Mouse (Mus musculus) kidney, embryonic 16.5 days (tissue): ENCODE data around the gene Gm20388. TPM values are rescaled to one million over a fixed set of nuclear protein-coding genes. Genes with fewer than 3 reads are reported as not detected.
A peak's percentile ranks its signal among the peaks of the same experiment; 100 is the strongest.

Source experiments
- ATAC-seq: fragments of 200-750 bp; cut with Nextera tagmentation; 2 replicates; pipeline ENCODE4 v1.8.0; 2017; ENCODE audit warnings: moderate TSS enrichment; ENCODE audit not compliant: low FRiP score, low TSS enrichment
- H3K27ac ChIP-seq: fragments of 300-500 bp; sonication (generic); 2 replicates; pipeline ENCODE4 v1.5.1; 2014; ENCODE audit warnings: low read length
- H3K27me3 ChIP-seq: fragments of 300-500 bp; sonication (generic); 2 replicates; pipeline ENCODE4 v1.6.1; 2014; ENCODE audit warnings: low read length, control low read depth, mixed read lengths; ENCODE audit not compliant: insufficient read depth
- H3K36me3 ChIP-seq: fragments of 300-500 bp; sonication (generic); 2 replicates; pipeline ENCODE4 v1.6.1; 2014; ENCODE audit warnings: low read length, control low read depth, mixed read lengths; ENCODE audit not compliant: insufficient read depth
- H3K4me1 ChIP-seq: fragments of 300-500 bp; sonication (generic); 2 replicates; pipeline ENCODE4 v1.6.1; 2014; ENCODE audit warnings: low read length, control low read depth, mixed read lengths; ENCODE audit not compliant: insufficient read depth
- H3K4me2 ChIP-seq: fragments of 300-500 bp; sonication (generic); replicated peaks from 2 replicates; pipeline ENCODE4 v1.6.1; 2014; ENCODE audit warnings: low read depth, low read length
- H3K4me3 ChIP-seq: fragments of 300-500 bp; sonication (generic); 2 replicates; pipeline ENCODE4 v1.5.1; 2014; ENCODE audit warnings: mild to moderate bottlenecking, low read length
- H3K9ac ChIP-seq: fragments of 300-500 bp; sonication (generic); replicated peaks from 2 replicates; pipeline ENCODE4 v1.6.1; 2014; ENCODE audit warnings: low read length
- H3K9me3 ChIP-seq: fragments of 300-500 bp; sonication (generic); 2 replicates; pipeline ENCODE4 v1.6.1; 2016; ENCODE audit warnings: low read length, control low read depth
- WGBS: fragments of 180-500 bp; shearing (Covaris S2); extraction: QIAGEN DNeasy Blood & Tissue Kit; methylation state at CpG from one replicate; pipeline ENCODE4 v1.1.7; 2014; 5-methylcytosine and 5-hydroxymethylcytosine counted together
- polyA plus RNA-seq: library from polyadenylated mRNA; unstranded; fragments of >200 nt; fragmentation: Nextera tagmentation; extraction: Ambion mirVana; gene quantifications from 2 replicates; pipeline ENCODE4 v1.2.1, GENCODE M21; 2015

Gene Gm20388
- polyA plus RNA-seq, 1 experiment from 2014 or later: 7.7 TPM

- H3K27ac ChIP-seq: no peak overlapping the region
- ATAC-seq: no peak
- H3K36me3 ChIP-seq: no peaks in the 10 kb centered on the region
- H3K9ac ChIP-seq: no peak overlapping the region
- peaks cover 26% of the 10 kb centered on the region for H3K4me1 ChIP-seq
- no peaks in the 10 kb centered on the region for H3K9me3 ChIP-seq
- H3K4me2 ChIP-seq: no peak overlapping the region
- 42% methylated on average over 14 of the region's 14 CpGs for WGBS
- no peak overlapping the region for H3K4me3 ChIP-seq
- 0 out of 2 replicates have a peak, but pooled peaks cover 2% of the 10 kb centered on the region for H3K27me3 ChIP-seq
These were observed 497.9 kb downstream of the Gm20388 start for GRCm38 (mm10) chr8:120408241-120409215.

GRCm38 (mm10) chr8:120409371-120410013 lies 498.9 kb downstream of the Gm20388 start:
- Histone ChIP-seq H3K4me2 (no peak overlapping the region), H3K27ac (no peak overlapping the region)
- WGBS: 41% methylated on average over 11 of the region's 11 CpGs

GRCm38 (mm10) chr8:120411059-120411458 lies 500.4 kb downstream of the Gm20388 start:
- ATAC-seq: no peak
- 65% methylated on average over 14 of the region's 14 CpGs for WGBS
- H3K4me3 ChIP-seq: no peak overlapping the region
- no peak overlapping the region for H3K9ac ChIP-seq
- peaks cover 32% of the 10 kb centered on the region for H3K4me1 ChIP-seq
- H3K27me3 ChIP-seq: no peaks in the 10 kb centered on the region
- H3K9me3 ChIP-seq: no peaks in the 10 kb centered on the region
- no peak overlapping the region for H3K27ac ChIP-seq
- no peak overlapping the region for H3K4me2 ChIP-seq
- no peaks in the 10 kb centered on the region for H3K36me3 ChIP-seq

More at GRCm38 (mm10) chr8:120409371-120410013, 498.9 kb downstream of the Gm20388 start:
- ATAC-seq: no peak
- Histone ChIP-seq H3K27me3 (0 out of 2 replicates have a peak, but pooled peaks cover 2% of the 10 kb centered on the region), H3K4me3 (no peak overlapping the region), H3K9me3 (no peaks in the 10 kb centered on the region), H3K36me3 (no peaks in the 10 kb centered on the region), H3K4me1 (peaks cover 26% of the 10 kb centered on the region), H3K9ac (no peak overlapping the region)

GRCm38 (mm10) chr8:120411862-120412261 lies 501.2 kb downstream of the Gm20388 start:
- Histone ChIP-seq H3K36me3 (no peaks in the 10 kb centered on the region), H3K4me1 (peaks cover 40% of the 10 kb centered on the region), H3K4me2 (no peak overlapping the region), H3K9ac (no peak overlapping the region), H3K4me3 (no peak overlapping the region), H3K27me3 (no peaks in the 10 kb centered on the region), H3K27ac (no peak overlapping the region), H3K9me3 (no peaks in the 10 kb centered on the region)
- no peak for ATAC-seq
- 57% methylated on average over 8 of the region's 8 CpGs for WGBS

GRCm38 (mm10) chr8:120412357-120412756 lies 501.7 kb downstream of the Gm20388 start:
- H3K27ac ChIP-seq: no peak overlapping the region
- peaks cover 45% of the 10 kb centered on the region for H3K4me1 ChIP-seq
- H3K36me3 ChIP-seq: no peaks in the 10 kb centered on the region
- H3K9me3 ChIP-seq: no peaks in the 10 kb centered on the region
- no peak overlapping the region for H3K9ac ChIP-seq
- H3K27me3 ChIP-seq: no peaks in the 10 kb centered on the region
- WGBS: 76% methylated on average over 4 of the region's 4 CpGs
- ATAC-seq: no peak
- no peak overlapping the region for H3K4me2 ChIP-seq
- no peak overlapping the region for H3K4me3 ChIP-seq

GRCm38 (mm10) chr8:120412911-120413625 lies 502.4 kb downstream of the Gm20388 start:
- H3K36me3 ChIP-seq: no peaks in the 10 kb centered on the region

GRCm38 (mm10) chr8:120413626-120413988 lies 503.0 kb downstream of the Gm20388 start:
- H3K27ac ChIP-seq: no peak overlapping the region
- H3K9me3 ChIP-seq: no peaks in the 10 kb centered on the region
- WGBS: 82% methylated on average over 6 of the region's 6 CpGs
- ATAC-seq: no peak
- H3K4me1 ChIP-seq: peaks cover 45% of the 10 kb centered on the region
- H3K4me3 ChIP-seq: no peak overlapping the region
- H3K9ac ChIP-seq: no peak overlapping the region
- H3K36me3 ChIP-seq: no peaks in the 10 kb centered on the region
- no peak overlapping the region for H3K4me2 ChIP-seq
- H3K27me3 ChIP-seq: no peaks in the 10 kb centered on the region

More at GRCm38 (mm10) chr8:120412911-120413625, 502.4 kb downstream of the Gm20388 start:
- no peak for ATAC-seq
- H3K27ac ChIP-seq: no peak overlapping the region
- no peaks in the 10 kb centered on the region for H3K9me3 ChIP-seq
- H3K4me2 ChIP-seq: no peak overlapping the region
- no peak overlapping the region for H3K4me3 ChIP-seq
- H3K4me1 ChIP-seq: peaks cover 45% of the 10 kb centered on the region
- H3K9ac ChIP-seq: no peak overlapping the region
- 67% methylated on average over 29 of the region's 29 CpGs for WGBS
- H3K27me3 ChIP-seq: no peaks in the 10 kb centered on the region

- 85% methylated on average over 4 of the region's 4 CpGs for WGBS
- Histone ChIP-seq H3K9me3 (no peaks in the 10 kb centered on the region), H3K4me3 (no peak overlapping the region), H3K9ac (no peak overlapping the region), H3K36me3 (no peaks in the 10 kb centered on the region), H3K27ac (no peak overlapping the region), H3K4me2 (no peak overlapping the region), H3K27me3 (no peaks in the 10 kb centered on the region), H3K4me1 (peaks cover 45% of the 10 kb centered on the region)
- ATAC-seq: no peak
These were observed 503.6 kb downstream of the Gm20388 start for GRCm38 (mm10) chr8:120414216-120414615.

- peaks cover 47% of the 10 kb centered on the region for H3K4me1 ChIP-seq
- WGBS: 58% methylated on average over 10 of the region's 11 CpGs
- H3K27ac ChIP-seq: 0 out of 2 replicates have a peak overlapping the region, but pooled peaks have one; percentile 91
- no peak overlapping the region for H3K4me2 ChIP-seq
- H3K27me3 ChIP-seq: no peaks in the 10 kb centered on the region
- ATAC-seq: no peak
- H3K9ac ChIP-seq: no peak overlapping the region
- H3K9me3 ChIP-seq: no peaks in the 10 kb centered on the region
- no peak overlapping the region for H3K4me3 ChIP-seq
- H3K36me3 ChIP-seq: no peaks in the 10 kb centered on the region
These were observed 504.8 kb downstream of the Gm20388 start for GRCm38 (mm10) chr8:120415474-120415873.
